Mouse (Mus musculus) spleen, postnatal 36 days (tissue): ENCODE measurements around the gene Ccm2.
A peak's percentile ranks its signal among the peaks of the same experiment; 100 is the strongest.
"Not testable (repeated sequence)": the region's sequence is repeated elsewhere in the genome, so short reads cannot be mapped to it uniquely, and the experiment has no call there.

Source experiments
- DNase-seq, 2 experiments: peaks; one replicate each; pipeline ENCODE4 v3.0.0; 2022; ENCODE audit warnings: low spot score in 2 of 2, mixed read lengths in 1 of 2

Ccm2 gene

GRCm38 (mm10) chr11:6546205-6547013 lies at the start of gene Ccm2:
TSS of gene Ccm2 (plus strand) at chr11:6546887.
- peak; percentile 90 for DNase-seq

GRCm38 (mm10) chr11:6497311-6497948 lies 49.3 kb upstream of the Ccm2 start:
- peak; percentile 57 to 70 for DNase-seq

- no peak for DNase-seq
Measured at GRCm38 (mm10) chr11:6502506-6502905, 44.2 kb upstream of the Ccm2 start.

GRCm38 (mm10) chr11:6504226-6504625 lies 42.5 kb upstream of the Ccm2 start:
- no peak for DNase-seq

- DNase-seq, result no peak
Measured at GRCm38 (mm10) chr11:6504689-6505088, 42.0 kb upstream of the Ccm2 start.

GRCm38 (mm10) chr11:6506516-6506915 lies 40.2 kb upstream of the Ccm2 start:
- no peak for DNase-seq

GRCm38 (mm10) chr11:6508269-6508876 lies 38.3 kb upstream of the Ccm2 start:
- DNase-seq, result no peak

- no peak for DNase-seq
Measured at GRCm38 (mm10) chr11:6514837-6515236, 31.9 kb upstream of the Ccm2 start.

GRCm38 (mm10) chr11:6519491-6520033 lies 27.1 kb upstream of the Ccm2 start:
- peak; percentile 80 to 81 for DNase-seq

- DNase-seq, result peak; percentile 87 to 89
Measured at GRCm38 (mm10) chr11:6520507-6521173, 26.0 kb upstream of the Ccm2 start, which contains the start of gene Myo1g. TSS of gene Myo1g (minus strand) at chr11:6520965.

- peak; percentile 72 to 78 for DNase-seq
Measured at GRCm38 (mm10) chr11:6522782-6523525, 23.7 kb upstream of the Ccm2 start.

GRCm38 (mm10) chr11:6523662-6524088 lies 23.0 kb upstream of the Ccm2 start:
- no peak for DNase-seq

- no peak for DNase-seq
Measured at GRCm38 (mm10) chr11:6524165-6524879, 22.4 kb upstream of the Ccm2 start.

GRCm38 (mm10) chr11:6524880-6525238 lies 21.8 kb upstream of the Ccm2 start:
- no peak for DNase-seq

- no peak for DNase-seq
Measured at GRCm38 (mm10) chr11:6525241-6525640, 21.4 kb upstream of the Ccm2 start.

- DNase-seq, result not testable (repeated sequence)
Measured at GRCm38 (mm10) chr11:6526526-6527255, 20.0 kb upstream of the Ccm2 start.

GRCm38 (mm10) chr11:6527256-6528185 lies 19.2 kb upstream of the Ccm2 start:
- no peak for DNase-seq

- peak; percentile 94 to 96 for DNase-seq
Measured at GRCm38 (mm10) chr11:6528186-6529006, 18.3 kb upstream of the Ccm2 start.
